8 mouse cellular contexts compared by ENCODE assay signal in the genomic region with DNA sequence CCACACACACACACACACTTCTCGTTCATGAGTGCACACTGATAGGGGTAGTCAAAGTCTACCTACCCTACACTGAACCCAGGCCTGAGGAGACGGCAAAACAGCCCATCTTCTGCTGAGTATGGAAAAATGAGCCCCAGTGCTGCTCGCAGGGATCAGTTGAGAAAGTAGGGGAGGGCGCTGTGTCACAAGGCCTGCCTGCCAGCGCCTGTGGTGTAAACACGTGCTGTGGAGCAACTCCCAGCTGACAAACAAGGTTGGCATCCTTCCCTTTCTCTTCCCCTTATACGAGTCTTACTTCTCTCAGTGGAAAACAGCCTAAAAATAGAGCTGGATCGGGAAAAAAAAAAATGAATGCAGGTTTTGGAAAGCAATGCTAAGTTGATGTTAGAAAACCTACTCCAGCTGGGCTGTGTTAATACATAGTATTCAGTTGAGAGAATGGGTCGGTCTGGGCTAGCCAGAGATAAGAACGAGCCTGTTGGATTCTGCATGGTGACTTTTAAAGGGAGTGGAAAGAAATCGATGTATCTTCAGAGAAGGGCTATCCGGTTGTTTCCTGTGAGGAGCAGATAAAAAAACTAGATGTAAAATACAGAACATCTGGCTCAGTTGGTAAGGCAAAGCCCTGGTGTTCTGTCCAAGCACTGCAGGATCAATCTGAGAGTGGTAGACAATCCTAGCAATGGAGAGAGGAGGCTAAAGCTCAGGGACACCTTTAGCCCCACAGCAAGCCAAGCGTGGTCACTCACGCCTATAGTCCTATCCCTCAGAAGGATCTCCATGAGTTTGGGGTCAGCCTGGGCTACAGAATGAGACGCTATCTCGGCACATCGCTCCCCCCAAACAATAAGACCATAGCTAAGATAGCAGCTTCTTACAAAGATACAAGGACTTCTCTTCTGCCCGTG. TPM values are rescaled to one million over a fixed set of nuclear protein-coding genes. Genes with fewer than 3 reads are reported as not detected.
DNase-seq lines count a peak whose midpoint lies in the region; ATAC-seq and TF ChIP-seq lines count a peak whose summit lies in the region.

No protein-coding gene starts in this region.

- no peak for TF ChIP-seq POLR2A in bone marrow, adult 2 months (IDR thresholded peaks at IDR 0.05; ENCODE audit: borderline replicate concordance, control insufficient read depth, low read depth, low read length)

- peak; percentile 43; the same call in 1 of the 2 replicates for ATAC-seq in heart, embryonic 14.5 days (ENCODE audit: insufficient number of reproducible peaks, insufficient read depth, low FRiP score, low read depth)
- ATAC-seq in liver, embryonic 15.5 days (ENCODE audit: insufficient read depth) = 0 out of 2 replicates have a peak, but pooled peaks have one; percentile 34
- 0 out of 2 replicates have a peak, but pooled peaks have one; percentile 14 for ATAC-seq in stomach, embryonic 14.5 days (ENCODE audit: insufficient number of reproducible peaks, insufficient read depth, low FRiP score, low read depth)
- no peak for ATAC-seq in midbrain, embryonic 11.5 days (ENCODE audit: low FRiP score)

- peak overlapping the region; percentile 61 for H3K27ac ChIP-seq in bone marrow, adult 2 months (ENCODE audit: control insufficient read depth, insufficient read depth, low read depth, low read length, poor library complexity)
- H3K27ac ChIP-seq in heart, embryonic 14.5 days (replicated peaks in 1 of 2; ENCODE audit: control insufficient read depth in 1 of 2, insufficient read depth in 1 of 2, low read depth in 2 of 2, low read length in 2 of 2) = peak overlapping the region; percentile 4 to 59; a peak in 3 of 4 replicates
- H3K27ac ChIP-seq in liver, embryonic 15.5 days (replicated peaks) = no peak overlapping the region
- H3K27ac ChIP-seq in stomach, embryonic 14.5 days (ENCODE audit: low read length) = no peak overlapping the region; the same call in 1 of the 2 replicates
- H3K27ac ChIP-seq in midbrain, embryonic 11.5 days (ENCODE audit: low read depth, low read length) = no peak overlapping the region

- H3K27me3 ChIP-seq in heart, embryonic 14.5 days (ENCODE audit: control insufficient read depth, insufficient read depth, low read length) = no peaks in the 10 kb centered on the region
- no peaks in the 10 kb centered on the region for H3K27me3 ChIP-seq in liver, embryonic 15.5 days
- H3K27me3 ChIP-seq in stomach, embryonic 14.5 days (ENCODE audit: control insufficient read depth, insufficient read depth, low read length) = no peaks in the 10 kb centered on the region
- H3K27me3 ChIP-seq in midbrain, embryonic 11.5 days (ENCODE audit: control insufficient read depth, insufficient read depth, low read length) = no peaks in the 10 kb centered on the region

- no peaks in the 10 kb centered on the region for H3K36me3 ChIP-seq in heart, embryonic 14.5 days (ENCODE audit: control insufficient read depth, insufficient read depth, low read length)
- no peaks in the 10 kb centered on the region for H3K36me3 ChIP-seq in liver, embryonic 15.5 days (replicated peaks)
- H3K36me3 ChIP-seq in stomach, embryonic 14.5 days (ENCODE audit: control insufficient read depth, insufficient read depth, low read length) = no peaks in the 10 kb centered on the region
- H3K36me3 ChIP-seq in midbrain, embryonic 11.5 days (ENCODE audit: control insufficient read depth, insufficient read depth, low read length) = no peaks in the 10 kb centered on the region

- no peak for TF ChIP-seq CTCF in bone marrow, adult 2 months (IDR thresholded peaks at IDR 0.05; ENCODE audit: control insufficient read depth, insufficient read depth, low read length)

- H3K9me3 ChIP-seq in heart, embryonic 14.5 days (ENCODE audit: control insufficient read depth, low read length) = no peaks in the 10 kb centered on the region
- H3K9me3 ChIP-seq in liver, embryonic 15.5 days (replicated peaks) = no peaks in the 10 kb centered on the region
- no peaks in the 10 kb centered on the region for H3K9me3 ChIP-seq in stomach, embryonic 14.5 days (ENCODE audit: control insufficient read depth, low read depth, low read length)
- H3K9me3 ChIP-seq in midbrain, embryonic 11.5 days (ENCODE audit: control insufficient read depth, low read length) = no peaks in the 10 kb centered on the region

- no peak overlapping the region for H3K9ac ChIP-seq in heart, embryonic 14.5 days (ENCODE audit: low read length)
- no peak overlapping the region for H3K9ac ChIP-seq in liver, embryonic 15.5 days
- H3K9ac ChIP-seq in stomach, embryonic 14.5 days (replicated peaks; ENCODE audit: low read depth, low read length) = no peak overlapping the region
- H3K9ac ChIP-seq in midbrain, embryonic 11.5 days (ENCODE audit: low read length) = no peak overlapping the region

- peaks cover 2% of the 10 kb centered on the region; the same call in 1 of the 2 replicates for H3K4me1 ChIP-seq in bone marrow, adult 2 months (ENCODE audit: control insufficient read depth, insufficient read depth, low read length)
- peaks cover 8 to 9% of the 10 kb centered on the region in 2 experiments for H3K4me1 ChIP-seq in heart, embryonic 14.5 days (ENCODE audit: control insufficient read depth in 2 of 2, insufficient read depth in 2 of 2, low read length in 2 of 2)
- peaks cover 13% of the 10 kb centered on the region for H3K4me1 ChIP-seq in liver, embryonic 15.5 days (replicated peaks)
- no peaks in the 10 kb centered on the region for H3K4me1 ChIP-seq in stomach, embryonic 14.5 days (ENCODE audit: control insufficient read depth, insufficient read depth, low read length)
- no peaks in the 10 kb centered on the region for H3K4me1 ChIP-seq in midbrain, embryonic 11.5 days (ENCODE audit: control insufficient read depth, insufficient read depth, low read length)

- peak overlapping the region; percentile 27; the same call in 1 of the 2 replicates for H3K4me2 ChIP-seq in heart, embryonic 14.5 days (ENCODE audit: low read length)
- H3K4me2 ChIP-seq in liver, embryonic 15.5 days = no peak overlapping the region
- H3K4me2 ChIP-seq in stomach, embryonic 14.5 days (replicated peaks; ENCODE audit: low read depth, low read length) = no peak overlapping the region
- no peak overlapping the region for H3K4me2 ChIP-seq in midbrain, embryonic 11.5 days

- H3K4me3 ChIP-seq in bone marrow, adult 2 months (replicated peaks; ENCODE audit: control insufficient read depth, low read depth, low read length) = no peak overlapping the region
- H3K4me3 ChIP-seq in heart, embryonic 14.5 days (ENCODE audit: control insufficient read depth in 1 of 2, insufficient read depth in 1 of 2, low read depth in 1 of 2, low read length in 2 of 2) = no peak overlapping the region
- no peak overlapping the region for H3K4me3 ChIP-seq in liver, embryonic 15.5 days (replicated peaks)
- no peak overlapping the region for H3K4me3 ChIP-seq in stomach, embryonic 14.5 days (ENCODE audit: low read depth, low read length)
- H3K4me3 ChIP-seq in midbrain, embryonic 11.5 days (ENCODE audit: low read depth, low read length) = no peak overlapping the region

- peak; percentile 77 for DNase-seq in layer of hippocampus, adult 9-11 months
- DNase-seq in layer of hippocampus, postnatal 14 days (ENCODE audit: low spot score in 2 of 2) = no peak
- no peak for DNase-seq in midbrain, embryonic 11.5 days (ENCODE audit: low spot score, missing footprints)
- no peak for DNase-seq in cerebellum, postnatal 14 days

- WGBS in bone marrow, adult 2 months = 57% methylated on average over 18 of the region's 18 CpGs
- 44% methylated on average over 18 of the region's 18 CpGs for WGBS in heart, embryonic 14.5 days
- WGBS in liver, embryonic 15.5 days (ENCODE audit: insufficient replicate concordance) = 34% methylated on average over 18 of the region's 18 CpGs
- 56% methylated on average over 18 of the region's 18 CpGs for WGBS in stomach, embryonic 14.5 days
- 77% methylated on average over 18 of the region's 18 CpGs for WGBS in midbrain, embryonic 11.5 days

RNA-seq across cellular contexts. Expression of a gene that starts 40.6 kb away (rescaled TPM):
- total RNA-seq in layer of hippocampus, postnatal 14 days (2021) = 10 to 100 TPM; 36.4 to 40.5 TPM
- 9.1 and 24.3 TPM in 2 replicates for polyA plus RNA-seq in bone marrow, adult 2 months (2011; ENCODE audit: insufficient read depth, insufficient read length, low replicate concordance, missing spikeins)
- 9.2 and 11.6 TPM in 2 replicates for polyA plus RNA-seq in heart, embryonic 14.5 days (2014; fragmentation: Nextera tagmentation; extraction: Ambion mirVana)
- polyA plus RNA-seq in liver, embryonic 15.5 days (2015; fragmentation: Nextera tagmentation; extraction: Ambion mirVana) = 4.6 and 5.8 TPM in 2 replicates
- 16.1 and 17.5 TPM in 2 replicates for polyA plus RNA-seq in stomach, embryonic 14.5 days (2014; fragmentation: Nextera tagmentation; extraction: Ambion mirVana)
- 13.8 TPM in 2 replicates for polyA plus RNA-seq in midbrain, embryonic 11.5 days (2014; fragmentation: Nextera tagmentation; extraction: Ambion mirVana)

Comparison
In these comparisons a context has a peak if more than half of its experiments do, and no peak if none do; other contexts are left out.
1. H3K27ac ChIP-seq: peak in bone marrow, adult 2 months (single experiment) and heart, embryonic 14.5 days (2 of 2); none in liver, embryonic 15.5 days (single experiment), stomach, embryonic 14.5 days (single experiment) and midbrain, embryonic 11.5 days (single experiment).